Mouse (Mus musculus) liver, adult 2 months (tissue): ENCODE measurements at regions not wholly inside any gene's neighbourhood (a gene's known extent, or its start where the extent isn't known, plus 50 kb on each side); places are given as distances from the start of the nearest gene placed in this dataset.
A peak's percentile ranks its signal among the peaks of the same experiment; 100 is the strongest.

Experiments
- DNase-seq: peaks from one replicate; pipeline ENCODE4 v3.0.0-alpha.2; 2011; ENCODE audit warnings: low read depth, low spot score; ENCODE audit errors: extremely low read depth
- H3K27ac ChIP-seq: fragments of 200-500 bp; replicated peaks from 2 replicates; pipeline ENCODE4 v1.5.1; 2012; ENCODE audit warnings: low read depth, mild to moderate bottlenecking, control low read depth, inconsistent platforms, low read length; ENCODE audit not compliant: insufficient read depth
- H3K27me3 ChIP-seq: fragments of 200-500 bp; 2 replicates; pipeline ENCODE4 v1.6.1; 2012; ENCODE audit warnings: mild to moderate bottlenecking, moderate library complexity, low read length, inconsistent platforms; ENCODE audit not compliant: control insufficient read depth, insufficient read depth
- H3K36me3 ChIP-seq: fragments of 200-500 bp; 2 replicates; pipeline ENCODE4 v1.6.1; 2012; ENCODE audit warnings: low read length, inconsistent platforms; ENCODE audit not compliant: control insufficient read depth, insufficient read depth
- H3K4me1 ChIP-seq: fragments of 200-500 bp; 2 replicates; pipeline ENCODE4 v1.6.1; 2011; ENCODE audit warnings: low read length; ENCODE audit not compliant: control insufficient read depth, insufficient read depth
- H3K4me3 ChIP-seq: fragments of 200-500 bp; 2 replicates; pipeline ENCODE4 v1.5.1; 2011; ENCODE audit warnings: low read depth, mild to moderate bottlenecking, control low read depth, low read length, moderate library complexity; ENCODE audit not compliant: insufficient read depth
- H3K79me2 ChIP-seq: fragments of 200-500 bp; 2 replicates; pipeline ENCODE4 v1.6.1; 2012; ENCODE audit warnings: inconsistent platforms, mild to moderate bottlenecking, low read length, moderate library complexity; ENCODE audit not compliant: control insufficient read depth, insufficient read depth
- H3K9ac ChIP-seq: fragments of 200-500 bp; 2 replicates; pipeline ENCODE4 v1.6.1; 2012; ENCODE audit warnings: low read depth, mild to moderate bottlenecking, control low read depth, inconsistent platforms, low read length
- CTCF ChIP-seq: fragments of 200-500 bp; IDR thresholded peaks from 2 replicates; pipeline ENCODE4 v1.5.1; 2011; ENCODE audit warnings: low read depth, low read length, control low read depth
- POLR2A ChIP-seq: fragments of 200-500 bp; IDR thresholded peaks from 2 replicates; pipeline ENCODE4 v1.6.1; 2011; ENCODE audit warnings: low read length, control low read depth; ENCODE audit not compliant: insufficient read depth; ENCODE audit errors: extremely low read depth
- WGBS: fragments of 180-500 bp; shearing (Covaris S2); methylation state at CpG from one replicate; pipeline ENCODE4 v1.1.7; 2018; 5-methylcytosine and 5-hydroxymethylcytosine counted together

DNA sequence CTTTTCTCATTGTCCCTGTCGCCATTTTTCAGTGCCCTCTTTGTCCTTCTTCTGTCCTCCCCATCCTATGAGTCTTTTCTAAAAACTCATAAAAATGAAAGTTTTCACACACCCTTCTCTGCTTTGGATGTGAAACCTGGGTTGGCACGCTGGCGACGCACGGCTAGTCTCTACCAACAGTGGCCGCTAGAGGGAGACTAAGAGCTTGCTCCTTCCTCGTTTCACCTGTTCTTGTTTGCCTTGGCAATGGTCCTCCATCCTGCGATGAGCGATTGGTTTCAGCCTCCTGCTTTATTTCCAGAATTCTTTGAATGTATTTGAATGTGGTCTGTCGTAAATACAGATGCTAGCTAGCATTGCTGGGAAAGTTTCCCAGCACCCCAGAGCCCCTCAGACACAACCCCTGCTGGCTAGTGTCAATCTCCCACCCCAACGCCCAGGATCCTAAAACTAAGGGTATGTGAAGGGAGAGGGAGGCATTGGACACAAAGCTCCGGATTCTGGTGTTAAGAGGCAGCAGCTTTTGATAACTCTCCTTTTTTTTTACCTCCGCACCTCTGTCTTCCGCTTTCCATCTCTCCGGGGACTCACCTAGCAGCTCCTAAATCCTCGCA is 85.8 kb upstream of the Hmcn1 start:
- Histone ChIP-seq H3K9ac (no peak overlapping the region), H3K27ac (no peak overlapping the region)

DNA sequence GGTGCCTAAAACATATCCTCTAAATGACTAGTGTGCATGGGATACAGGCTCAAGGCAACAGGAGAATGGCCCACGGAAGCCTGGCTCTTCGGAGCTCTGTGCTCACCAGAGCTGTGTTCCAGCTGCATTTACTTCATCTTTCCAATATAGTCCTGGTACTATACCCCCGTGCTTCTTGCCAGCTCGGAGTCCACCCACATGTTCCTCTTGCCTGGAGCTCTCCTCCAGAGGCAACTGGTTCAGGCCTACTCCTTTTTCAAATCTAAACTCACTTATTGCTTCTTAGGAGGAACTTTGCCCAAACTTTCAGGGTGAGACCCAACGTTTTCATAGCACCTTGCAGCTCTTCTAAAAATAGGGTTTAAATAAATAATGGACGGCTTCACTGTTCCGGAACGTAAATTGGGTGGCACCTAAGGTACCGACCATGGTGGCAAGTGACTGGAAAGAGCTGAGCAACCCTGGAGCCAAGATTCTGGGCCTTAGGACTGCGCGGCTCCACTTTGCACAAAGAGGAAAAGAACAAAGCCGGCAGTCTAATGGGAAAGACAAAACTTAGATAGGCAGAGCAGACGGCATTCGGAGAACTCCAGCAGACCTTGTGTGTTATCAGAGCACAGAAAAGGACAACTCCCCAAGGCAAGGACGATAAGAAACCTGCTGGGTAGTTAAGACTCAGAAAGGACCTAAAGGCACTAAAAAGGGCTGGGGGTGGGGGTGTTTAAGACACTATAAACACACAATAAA is 86.6 kb upstream of the Hmcn1 start:
- WGBS: 78% methylated on average over 15 of the region's 15 CpGs
- H3K4me3 ChIP-seq: no peak overlapping the region
- H3K27me3 ChIP-seq: 0 out of 2 replicates have a peak, but pooled peaks cover 2% of the 10 kb centered on the region
- no peaks in the 10 kb centered on the region for H3K4me1 ChIP-seq
- H3K27ac ChIP-seq: 0 out of 2 replicates have a peak overlapping the region, but pooled peaks have one; percentile 5
- DNase-seq: no peak
- TF ChIP-seq POLR2A: no peak
- no peak for TF ChIP-seq CTCF
- H3K9ac ChIP-seq: no peak overlapping the region
- H3K79me2 ChIP-seq: no peaks in the 10 kb centered on the region
- H3K36me3 ChIP-seq: no peaks in the 10 kb centered on the region

More for the DNA sequence above, 85.8 kb upstream of the Hmcn1 start:
- no peak overlapping the region for H3K4me3 ChIP-seq
- no peaks in the 10 kb centered on the region for H3K36me3 ChIP-seq
- peak; percentile 94 for TF ChIP-seq CTCF
- TF ChIP-seq POLR2A: no peak
- DNase-seq: peak; percentile 63
- no peaks in the 10 kb centered on the region for H3K79me2 ChIP-seq
- no peaks in the 10 kb centered on the region for H3K4me1 ChIP-seq
- H3K27me3 ChIP-seq: 0 out of 2 replicates have a peak, but pooled peaks cover 2% of the 10 kb centered on the region
- WGBS: 34% methylated on average over 16 of the region's 16 CpGs

DNA sequence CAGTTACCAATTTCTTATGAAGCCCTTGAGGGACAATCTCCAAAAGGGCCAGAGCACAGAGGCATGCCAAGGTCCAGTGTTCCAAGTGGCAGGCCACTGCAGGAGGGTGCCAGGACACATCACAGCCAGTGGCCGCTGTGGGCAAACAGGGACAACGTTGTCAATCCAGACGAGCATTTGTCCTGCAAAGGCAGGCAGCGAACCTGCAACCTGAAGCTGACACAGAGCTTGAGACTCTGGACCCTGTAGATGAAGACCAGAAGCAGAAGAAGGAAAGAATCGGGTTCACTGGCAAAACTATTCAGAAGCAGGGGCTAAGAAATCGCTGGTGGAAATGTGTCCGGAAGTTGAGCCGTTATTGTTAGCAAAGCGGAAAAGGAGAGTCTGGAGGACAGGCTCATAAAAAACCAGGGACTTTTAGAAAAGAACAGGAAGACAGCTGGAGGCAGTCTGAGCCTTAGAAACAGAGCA is 87.3 kb upstream of the Hmcn1 start:
- H3K9ac ChIP-seq: peak overlapping the region; percentile 21; the same call in 1 of the 2 replicates
- H3K4me3 ChIP-seq: no peak overlapping the region
- H3K4me1 ChIP-seq: no peaks in the 10 kb centered on the region
- TF ChIP-seq CTCF (no peak), POLR2A (no peak)
- H3K79me2 ChIP-seq: no peaks in the 10 kb centered on the region
- 0 out of 2 replicates have a peak, but pooled peaks cover 2% of the 10 kb centered on the region for H3K27me3 ChIP-seq
- H3K27ac ChIP-seq: peak overlapping the region; percentile 54
- no peaks in the 10 kb centered on the region for H3K36me3 ChIP-seq
- 56% methylated on average over 9 of the region's 9 CpGs for WGBS
- DNase-seq: peak; percentile 53

DNA sequence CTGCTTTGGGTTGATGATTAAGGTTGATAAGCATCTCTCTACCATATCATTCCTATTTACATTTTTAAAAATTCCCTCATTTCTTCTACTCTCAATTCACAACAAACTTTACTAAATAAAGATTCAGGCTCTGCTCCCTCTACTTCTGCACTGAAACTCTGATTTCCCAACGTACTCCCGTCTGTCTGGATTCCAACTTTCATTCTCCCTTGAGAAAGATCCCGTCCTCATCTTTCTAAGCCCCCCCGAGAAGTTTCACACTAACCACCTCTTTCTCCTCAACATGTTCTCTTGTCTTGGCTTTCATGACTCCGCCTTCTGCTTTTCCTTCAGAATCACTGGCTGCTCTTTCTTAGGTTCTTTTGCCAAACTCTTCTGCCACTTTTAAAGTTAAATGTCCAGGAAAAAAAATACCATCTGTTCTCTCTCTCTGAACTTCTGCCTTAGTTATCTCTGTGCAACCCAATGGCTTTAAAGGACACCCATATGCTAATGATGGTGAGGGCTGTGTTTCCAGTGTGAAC is 89.3 kb upstream of the Hmcn1 start:
- Histone ChIP-seq H3K27ac (no peak overlapping the region), H3K4me1 (no peaks in the 10 kb centered on the region), H3K4me3 (no peak overlapping the region), H3K36me3 (no peaks in the 10 kb centered on the region), H3K79me2 (no peaks in the 10 kb centered on the region), H3K27me3 (0 out of 2 replicates have a peak, but pooled peaks cover 2% of the 10 kb centered on the region), H3K9ac (no peak overlapping the region)
- DNase-seq: no peak
- TF ChIP-seq POLR2A (no peak), CTCF (no peak)
- WGBS: 91% methylated on average over 5 of the region's 5 CpGs

DNA sequence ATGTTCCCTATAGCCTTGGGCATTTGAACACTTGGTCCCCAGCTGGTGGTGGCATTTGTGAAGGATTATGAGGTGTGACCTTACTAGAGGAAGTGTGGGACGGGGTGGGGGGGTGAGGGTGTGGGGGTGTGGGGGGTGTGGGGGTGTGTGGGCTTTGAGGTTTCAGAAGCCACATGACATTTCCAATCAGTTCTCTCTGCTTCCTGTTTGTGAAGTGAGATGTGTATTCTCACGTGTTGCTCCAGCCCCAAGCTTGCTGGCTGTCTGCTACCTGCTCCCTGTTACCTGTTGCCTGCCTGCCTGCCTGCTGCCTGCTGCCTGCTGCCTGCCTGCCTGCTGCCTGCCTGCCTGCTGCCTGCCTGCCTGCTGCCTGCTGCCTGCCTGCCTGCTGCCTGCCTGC is 90.6 kb upstream of the Hmcn1 start:
- H3K4me3 ChIP-seq: no peak overlapping the region
- 56% methylated on average over 2 of the region's 2 CpGs for WGBS
- H3K4me1 ChIP-seq: no peaks in the 10 kb centered on the region
- H3K27ac ChIP-seq: no peak overlapping the region
- DNase-seq: no peak
- H3K9ac ChIP-seq: no peak overlapping the region
- H3K27me3 ChIP-seq: peaks cover 2% of the 10 kb centered on the region; the same call in 1 of the 2 replicates
- no peaks in the 10 kb centered on the region for H3K79me2 ChIP-seq
- TF ChIP-seq POLR2A (no peak), CTCF (no peak)
- H3K36me3 ChIP-seq: no peaks in the 10 kb centered on the region
